Mouse (Mus musculus) fibroblast of lung, adult 2 months (primary cell): Measurements from ENCODE around the gene Iqgap1.
A peak's percentile ranks its signal among the peaks of the same experiment; 100 is the strongest.

Experiments used
- DNase-seq: peaks from one replicate; pipeline ENCODE4 v3.0.0-alpha.2; 2011; ENCODE audit warnings: low read depth

Gene Iqgap1

DNA sequence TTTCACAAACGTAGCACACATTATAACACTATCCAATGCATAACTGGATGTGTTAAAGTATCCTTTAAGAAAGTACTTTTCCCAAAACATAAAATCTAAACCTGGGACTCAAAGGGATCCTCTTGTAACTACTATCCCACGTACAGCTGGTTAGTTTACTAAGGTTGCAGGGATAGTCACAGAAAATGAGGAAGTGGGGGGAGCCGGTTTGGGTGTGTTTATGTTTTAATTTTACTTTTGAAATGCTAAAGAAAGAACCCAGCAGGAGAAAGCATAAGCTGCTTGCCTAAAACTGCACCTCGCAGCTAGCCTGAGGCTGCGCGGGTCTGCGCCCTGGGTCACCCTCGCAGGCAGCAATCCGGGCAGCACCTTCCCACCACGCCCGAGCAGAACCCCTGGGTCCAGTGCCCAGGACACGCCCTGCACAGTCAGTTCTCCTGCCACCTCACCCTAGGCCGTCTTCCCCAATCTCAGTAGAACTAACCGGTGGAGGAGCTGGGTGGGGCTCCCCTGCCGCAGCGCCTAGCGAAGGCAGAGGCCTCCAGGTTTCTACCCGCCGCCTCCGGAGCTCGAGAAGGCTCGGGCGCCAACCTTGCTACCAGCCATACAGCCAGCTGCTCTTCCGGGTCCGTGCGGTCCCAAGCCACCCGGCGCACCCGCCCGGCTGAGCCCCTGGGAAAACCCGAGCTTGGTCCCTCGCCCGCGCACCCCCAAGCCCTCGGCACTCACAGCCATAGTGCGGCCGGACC lies 23.2 kb downstream of the Iqgap1 start:
- no peak for DNase-seq

DNA sequence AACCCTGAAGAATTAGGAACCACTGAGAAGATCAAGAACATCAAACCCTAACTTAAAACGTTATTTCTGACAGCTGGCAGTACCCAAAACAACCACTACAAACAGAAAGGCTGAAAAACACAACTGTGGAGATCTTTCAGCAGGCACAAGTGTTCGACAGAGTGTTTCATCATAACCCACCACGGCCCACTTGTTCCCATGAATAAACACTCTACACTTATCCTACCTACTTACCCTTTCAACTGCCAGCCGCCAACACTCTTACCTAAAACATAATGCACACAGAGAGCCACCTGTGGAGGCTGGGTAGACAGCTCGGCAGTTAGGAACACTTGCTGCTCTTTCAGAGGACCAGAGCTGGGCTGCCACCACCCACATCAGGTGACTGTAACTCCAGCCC lies 26.5 kb downstream of the Iqgap1 start:
- no peak for DNase-seq

GRCm38 (mm10) chr7:80796805-80797567 lies 28.8 kb downstream of the Iqgap1 start:
- DNase-seq = no peak

DNA sequence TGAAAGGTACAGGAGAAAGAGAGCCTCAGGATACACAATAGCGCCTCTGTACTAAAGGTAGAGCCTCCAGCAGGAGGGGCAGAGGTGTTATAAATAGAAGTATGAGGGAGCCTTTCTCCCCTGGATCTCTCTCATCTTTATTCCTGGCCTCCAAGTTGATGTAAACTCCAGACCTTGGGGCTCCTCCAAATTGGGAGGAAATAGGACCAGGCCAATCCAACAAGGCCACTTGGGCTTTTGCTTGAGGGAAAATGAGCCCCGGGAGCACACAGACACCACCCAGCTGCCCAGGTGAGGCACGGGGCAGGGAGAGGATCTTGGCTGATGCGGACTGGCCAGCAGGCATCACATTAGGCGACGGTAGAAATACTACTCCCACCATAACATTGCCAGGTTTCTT lies 29.5 kb downstream of the Iqgap1 start:
- no peak for DNase-seq

DNA sequence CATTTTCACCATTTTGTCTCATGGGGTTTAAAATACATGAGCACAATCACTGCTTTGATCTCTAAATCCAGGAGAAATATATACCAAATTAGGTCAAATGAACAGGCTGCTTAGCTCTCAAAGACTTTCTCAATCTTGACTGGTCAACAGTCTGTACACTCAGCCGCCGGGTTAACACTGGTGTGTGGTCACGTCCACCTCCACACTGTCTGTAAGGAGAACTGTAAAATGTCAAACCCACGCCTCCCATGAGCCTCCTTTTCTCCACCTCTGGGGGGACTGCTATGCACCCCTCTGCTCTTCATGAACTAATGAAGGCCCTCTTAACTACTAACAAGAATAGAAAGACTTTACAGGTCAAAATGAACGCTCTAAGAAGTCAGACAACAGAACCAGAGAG lies 36.2 kb downstream of the Iqgap1 start:
- DNase-seq = no peak

DNA sequence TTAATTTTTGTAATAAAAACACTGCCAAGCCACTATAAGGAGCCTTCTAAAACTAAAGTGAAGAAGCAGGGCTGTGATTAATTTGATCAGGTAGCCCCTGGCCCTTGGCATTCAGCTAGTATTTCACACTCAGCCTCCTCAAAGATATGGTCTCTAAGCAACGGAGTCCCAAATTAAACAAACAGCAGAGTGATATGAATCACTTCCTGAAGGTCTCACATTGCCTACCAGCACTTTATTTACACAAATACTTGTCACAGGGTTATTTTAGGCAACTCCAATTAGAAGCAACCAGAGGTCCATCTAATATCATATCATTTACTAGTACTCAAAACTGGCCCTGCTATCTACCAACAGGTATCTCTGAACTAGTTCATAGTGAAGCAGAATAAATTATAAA lies 36.7 kb downstream of the Iqgap1 start:
- DNase-seq = no peak

- no peak for DNase-seq
Measured at GRCm38 (mm10) chr7:80788002-80788401, 37.8 kb downstream of the Iqgap1 start.

GRCm38 (mm10) chr7:80786746-80787145 lies 39.0 kb downstream of the Iqgap1 start:
- DNase-seq = peak; percentile 80

GRCm38 (mm10) chr7:80783841-80784240 lies 41.9 kb downstream of the Iqgap1 start:
- no peak for DNase-seq

DNA sequence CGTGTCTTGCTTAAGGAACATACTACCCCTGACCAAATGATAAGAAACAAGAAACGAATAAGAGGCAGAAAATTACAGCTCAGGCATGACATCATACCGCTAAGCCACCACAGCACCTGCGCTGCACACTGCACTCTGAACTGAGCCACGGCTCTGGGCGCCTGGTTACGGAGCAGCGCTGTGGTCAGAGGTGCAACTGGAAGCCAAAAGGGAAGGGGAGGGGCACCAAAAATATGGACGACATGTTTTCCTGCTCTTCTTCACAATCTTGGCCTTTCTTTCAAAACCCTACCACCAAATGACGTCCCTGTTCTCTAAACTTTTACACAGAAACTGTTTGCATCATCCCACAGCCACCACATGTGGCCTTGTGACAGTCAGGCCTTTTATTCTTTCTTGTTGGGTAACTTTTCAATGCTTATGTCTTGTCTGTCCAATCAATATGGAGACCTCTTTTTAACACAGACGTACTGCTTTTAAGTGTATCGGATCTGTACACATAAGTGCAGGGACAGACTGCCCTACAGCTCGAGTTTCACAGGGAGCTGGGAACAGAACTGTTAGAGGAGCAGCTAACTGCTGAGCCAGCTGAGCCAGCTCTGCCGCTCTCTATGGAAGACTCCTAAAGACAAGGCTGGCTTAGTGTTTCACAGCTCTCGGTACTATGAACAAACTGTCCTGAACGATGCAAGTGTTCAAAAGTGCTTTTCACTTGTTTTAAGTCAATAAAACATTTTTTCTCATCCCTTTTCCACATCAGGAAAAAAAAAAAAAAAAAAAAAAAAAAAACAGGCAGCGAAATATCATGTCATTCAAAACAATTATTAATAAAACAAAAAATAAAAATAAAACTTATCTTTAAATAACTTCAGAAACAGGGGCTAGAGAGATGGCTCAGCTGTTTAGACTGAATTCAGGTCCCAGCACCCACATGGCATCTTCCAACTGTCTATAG lies 43.3 kb downstream of the Iqgap1 start:
- no peak for DNase-seq

DNA sequence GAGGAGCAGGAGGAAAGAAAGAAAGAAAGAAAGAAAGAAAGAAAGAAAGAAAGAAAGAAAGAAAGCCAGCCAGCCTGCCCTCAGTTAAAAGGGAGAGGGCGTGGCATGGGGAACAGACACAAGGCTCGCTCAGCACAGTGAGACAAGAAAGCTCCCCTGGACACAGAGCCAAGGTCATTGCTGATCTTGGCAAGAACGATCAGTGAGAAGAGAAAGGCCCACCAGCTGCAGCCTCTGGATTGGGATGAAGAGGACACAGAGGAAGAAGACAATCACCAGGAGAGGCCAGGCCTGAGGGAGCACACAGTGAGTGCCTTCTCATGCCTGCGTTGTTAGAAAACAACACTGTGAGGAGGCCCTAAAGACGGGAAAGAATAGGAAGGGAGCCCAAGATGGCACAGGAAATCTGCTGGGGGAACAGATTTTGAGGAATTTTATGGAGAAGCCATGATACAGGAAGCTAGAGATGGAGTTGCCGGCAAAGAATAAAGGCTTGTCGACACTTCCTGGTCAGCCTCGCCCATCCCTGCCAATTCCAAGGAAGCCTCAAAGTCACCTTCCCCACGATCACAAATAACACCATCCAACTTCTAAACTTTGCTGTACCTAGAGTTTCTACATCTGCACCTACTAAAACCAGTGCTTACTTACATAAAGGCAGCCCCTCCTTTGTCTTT lies 44.2 kb downstream of the Iqgap1 start:
- no peak for DNase-seq

DNA sequence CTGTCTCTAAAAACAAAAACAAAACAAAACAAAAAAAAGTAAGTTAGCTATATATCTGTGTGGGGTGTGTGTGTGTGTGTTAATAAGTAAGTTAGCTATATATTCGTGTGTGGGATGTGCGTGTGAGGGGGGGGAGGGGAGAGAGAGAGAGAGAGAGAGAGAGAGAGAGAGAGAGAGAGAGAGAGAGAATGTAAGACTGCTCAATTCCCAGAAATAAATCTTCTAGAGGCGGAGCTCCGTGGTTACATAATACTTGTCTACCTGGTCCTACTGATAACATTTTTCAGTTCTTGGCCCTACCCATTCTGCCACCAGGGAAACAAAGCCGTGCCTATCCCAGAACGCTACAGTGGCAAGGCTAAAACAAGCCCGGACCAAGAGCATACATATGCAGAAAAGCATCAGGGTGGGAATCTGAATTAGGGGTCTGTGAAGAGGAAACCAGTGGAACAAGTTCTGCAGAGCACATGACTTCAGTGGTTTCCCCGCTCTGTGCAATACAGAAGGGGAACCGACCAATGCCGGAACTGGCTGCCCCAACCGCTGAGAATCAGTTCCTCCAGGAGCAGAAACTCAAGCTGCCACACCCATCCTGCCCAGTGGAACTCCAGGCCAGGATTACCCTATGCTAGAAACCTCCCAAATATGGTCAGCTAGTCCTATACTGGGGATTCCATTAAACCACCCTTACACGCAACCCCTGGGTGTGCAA lies 46.7 kb downstream of the Iqgap1 start:
- DNase-seq = no peak

DNA sequence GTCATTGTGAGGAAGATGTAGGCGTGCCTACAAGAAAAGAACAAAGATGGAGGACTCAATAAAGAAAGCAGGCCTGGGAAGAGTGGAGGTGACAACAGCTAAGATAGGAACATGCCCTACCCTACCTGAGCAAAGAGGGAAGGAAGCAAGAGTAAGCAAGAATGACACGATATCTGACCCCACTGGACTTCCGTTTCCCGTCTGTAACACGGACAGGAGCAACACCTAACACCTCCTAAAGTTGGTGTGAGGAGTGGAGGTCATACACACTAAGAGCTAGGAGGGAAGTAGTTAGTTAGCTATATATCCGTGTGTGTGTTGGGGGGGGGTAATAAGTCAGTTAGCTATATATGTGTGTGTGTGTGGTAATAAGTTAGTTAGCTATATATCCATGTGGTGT lies 47.4 kb downstream of the Iqgap1 start:
- no peak for DNase-seq

DNA sequence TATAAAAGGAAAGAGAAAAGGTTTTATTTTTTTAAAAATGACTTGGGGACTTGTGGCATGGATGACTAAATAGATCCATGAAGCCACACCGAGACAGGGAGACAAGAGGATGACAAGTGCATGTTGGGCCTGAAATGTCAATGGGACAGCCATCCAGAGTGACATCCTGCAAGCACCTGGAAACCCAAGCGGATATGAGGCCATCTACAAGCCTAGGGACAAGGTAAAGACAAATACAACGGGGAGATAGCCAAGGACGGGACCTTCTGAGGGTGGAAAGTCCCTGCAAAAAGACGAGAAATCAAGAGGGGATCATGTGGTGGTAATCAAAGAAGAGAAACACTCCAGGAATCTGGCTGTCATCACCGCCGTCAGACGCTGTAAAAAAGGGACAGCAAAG lies 48.6 kb downstream of the Iqgap1 start:
- no peak for DNase-seq

DNA sequence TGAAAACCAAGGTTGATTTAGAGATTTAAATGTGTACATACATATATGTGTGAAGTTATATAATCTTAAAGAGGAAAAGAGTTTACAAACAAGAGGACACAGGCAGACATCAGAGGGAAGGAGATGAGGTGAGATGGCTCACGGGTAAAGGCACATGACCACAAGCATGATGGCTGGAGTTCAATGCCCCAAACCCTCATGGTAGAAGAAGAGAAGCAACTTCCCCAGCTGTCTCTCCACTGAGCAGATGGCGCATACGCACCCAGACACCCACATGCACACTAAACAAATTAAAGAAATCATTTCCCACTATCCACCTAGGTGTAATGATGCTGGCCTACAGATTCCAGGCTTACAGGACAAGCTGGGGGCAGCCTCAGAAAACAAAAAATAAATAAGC lies 49.7 kb downstream of the Iqgap1 start:
- no peak for DNase-seq

DNA sequence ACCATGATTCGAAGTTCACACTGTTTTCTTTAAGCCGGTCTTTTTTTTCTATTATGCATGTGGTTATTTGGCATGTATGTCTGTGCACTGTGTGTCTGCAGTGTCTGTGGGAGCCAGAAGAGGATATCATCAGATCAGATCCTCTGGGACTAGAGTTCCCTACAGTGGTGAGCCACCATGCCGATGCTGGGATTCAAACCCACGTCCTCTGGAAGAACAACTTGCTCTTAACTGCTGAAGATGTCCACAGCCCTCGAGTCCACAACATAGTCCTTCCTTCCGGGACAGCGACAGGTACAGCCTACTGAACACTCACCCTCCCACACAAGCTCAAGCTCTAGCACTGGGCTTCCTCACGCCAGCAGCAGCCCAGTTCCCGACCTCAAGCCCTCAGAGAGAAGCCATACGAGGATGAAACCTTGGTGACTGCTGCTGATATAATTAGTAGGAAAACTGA lies 50.3 kb downstream of the Iqgap1 start:
- DNase-seq = no peak

GRCm38 (mm10) chr7:80774615-80775447 lies 50.9 kb downstream of the Iqgap1 start:
- DNase-seq = no peak

DNA sequence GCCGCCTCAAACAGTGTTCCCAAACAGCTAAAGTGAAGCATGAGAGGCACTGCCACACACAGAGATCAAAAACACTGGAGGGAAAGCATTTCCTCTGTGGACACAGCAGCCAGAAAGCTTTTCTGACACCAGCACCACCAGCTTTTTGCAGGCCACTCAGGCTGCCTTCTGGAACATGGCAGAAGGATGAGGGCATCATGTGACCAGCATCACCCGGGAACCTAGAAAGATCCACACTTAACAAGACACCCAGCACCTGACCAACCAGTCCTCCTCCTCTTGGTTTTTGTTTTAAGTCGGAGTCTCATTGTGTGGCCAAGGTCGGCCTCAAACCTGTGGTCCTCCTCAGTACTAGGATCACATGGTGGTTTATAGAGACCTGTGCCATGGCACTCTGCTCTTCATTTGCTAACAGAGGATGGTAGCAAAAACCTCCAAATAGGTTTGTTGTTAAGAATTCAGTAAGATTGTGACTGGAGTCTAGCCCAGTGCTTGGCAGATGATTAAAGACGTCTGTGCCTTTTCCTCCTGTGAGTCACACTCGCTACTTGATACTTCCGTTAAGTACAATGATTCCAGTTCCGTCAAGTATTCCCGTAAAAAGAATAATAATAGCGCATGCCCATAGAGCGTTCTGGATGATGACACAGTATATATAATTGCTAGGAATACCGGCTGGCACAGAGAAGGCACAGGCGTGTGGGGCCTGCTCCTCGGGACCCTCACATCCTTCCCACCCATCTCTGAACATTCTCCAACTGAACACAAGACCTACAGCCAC lies 51.8 kb downstream of the Iqgap1 start:
- peak; percentile 93 for DNase-seq

- no peak for DNase-seq
Measured at GRCm38 (mm10) chr7:80770466-80770865, 55.3 kb downstream of the Iqgap1 start.
